Mouse (Mus musculus): Measurements from ENCODE around the gene Osm. TPM values are rescaled to one million over a fixed set of nuclear protein-coding genes. Genes with fewer than 3 reads are reported as not detected.

Gene Osm
- polyA plus RNA-seq, 1 experiment = 0.52 TPM

GRCm38 (mm10) chr11:4289280-4289679 lies 53.1 kb downstream of the Osm start:
- TF ChIP-seq POLR2A (IDR thresholded peaks at IDR 0.05; ENCODE audit: insufficient read depth, low read length) = no peak
- TF ChIP-seq CTCF (IDR thresholded peaks at IDR 0.05; ENCODE audit: low read depth, low read length) = no peak
- no peak for TF ChIP-seq EP300 (IDR thresholded peaks at IDR 0.05; ENCODE audit: insufficient read depth, low read depth, low read length)
- H3K4me1 ChIP-seq (ENCODE audit: control insufficient read depth, insufficient read depth, low read length) = no peaks in the 10 kb centered on the region
- no peaks in the 10 kb centered on the region for H3K36me3 ChIP-seq (ENCODE audit: control insufficient read depth, insufficient read depth, low read length, poor library complexity, severe bottlenecking)
- no peaks in the 10 kb centered on the region for H3K9me3 ChIP-seq (replicated peaks; ENCODE audit: control insufficient read depth, insufficient read depth, low read length, poor library complexity, severe bottlenecking)
- H3K27ac ChIP-seq (ENCODE audit: insufficient read depth, low read length) = no peak overlapping the region
- no peaks in the 10 kb centered on the region for H3K27me3 ChIP-seq (ENCODE audit: control insufficient read depth, insufficient read depth, low read length, poor library complexity, severe bottlenecking)
- no peak overlapping the region for H3K9ac ChIP-seq (ENCODE audit: low read depth, poor library complexity, severe bottlenecking)
- no peak overlapping the region for H3K4me3 ChIP-seq (ENCODE audit: low read depth, low read length)

Other genes with a start within 250 kb of the Osm start
- 5.2 and 7.4 TPM in 2 replicates for gene Sec14l4, start 205.0 kb upstream of the Osm start, polyA plus RNA-seq (2011; ENCODE audit: insufficient read depth, insufficient read length, low read depth, missing spikeins)
- gene Sec14l3, start 171.6 kb upstream of the Osm start, polyA plus RNA-seq (2011; ENCODE audit: insufficient read depth, insufficient read length, low read depth, missing spikeins) = not detected in 2 replicates
- 8.3 and 10.9 TPM in 2 replicates for gene Mtfp1, start 141.0 kb upstream of the Osm start, polyA plus RNA-seq (2011; ENCODE audit: insufficient read depth, insufficient read length, low read depth, missing spikeins)
- 4.2 and 5.4 TPM in 2 replicates for gene Sec14l2, start 113.0 kb upstream of the Osm start, polyA plus RNA-seq (2011; ENCODE audit: insufficient read depth, insufficient read length, low read depth, missing spikeins)
- 8.0 and 8.9 TPM in 2 replicates for gene Rnf215, start 101.2 kb upstream of the Osm start, polyA plus RNA-seq (2011; ENCODE audit: insufficient read depth, insufficient read length, low read depth, missing spikeins)
- gene Ccdc157, start 76.1 kb upstream of the Osm start, polyA plus RNA-seq (2011; ENCODE audit: insufficient read depth, insufficient read length, low read depth, missing spikeins) = 3.7 and 5.8 TPM in 2 replicates
- 117 and 125 TPM in 2 replicates for gene Sf3a1, start 76.1 kb upstream of the Osm start, polyA plus RNA-seq (2011; ENCODE audit: insufficient read depth, insufficient read length, low read depth, missing spikeins)
- gene Tbc1d10a, start 49.6 kb upstream of the Osm start, polyA plus RNA-seq (2011; ENCODE audit: insufficient read depth, insufficient read length, low read depth, missing spikeins) = 19.9 and 20.5 TPM in 2 replicates
- gene Castor1, start 18.2 kb upstream of the Osm start, polyA plus RNA-seq (2011; ENCODE audit: insufficient read depth, insufficient read length, low read depth, missing spikeins) = 29.6 and 35.2 TPM in 2 replicates
- gene Lif, start 21.1 kb downstream of the Osm start, polyA plus RNA-seq (2011; ENCODE audit: insufficient read depth, insufficient read length, low read depth, missing spikeins) = 12.1 and 13.3 TPM in 2 replicates
- gene Hormad2, start 204.7 kb downstream of the Osm start, polyA plus RNA-seq (2011; ENCODE audit: insufficient read depth, insufficient read length, low read depth, missing spikeins) = 3.1 and 3.2 TPM in 2 replicates

Measured in ES-Bruce4 (cell line).